Mouse (Mus musculus): ENCODE data around the gene Nsun5.

- TF ChIP-seq CTCF (IDR thresholded peaks at IDR 0.05; ENCODE audit: extremely low read depth, insufficient read depth, low read length) (no peak), POLR2A (IDR thresholded peaks at IDR 0.05; ENCODE audit: extremely low read depth, insufficient read depth, low read length) (no peak)
Observed at GRCm38 (mm10) chr5:135383771-135384170, 14.0 kb downstream of the Nsun5 start.
